Mouse (Mus musculus) thymus, postnatal 25 days (tissue): ENCODE results near the gene Ric3.
"Not testable (repeated sequence)": the region's sequence is repeated elsewhere in the genome, so short reads cannot be mapped to it uniquely, and the experiment has no call there.

Experiments used
- DNase-seq: peaks from one replicate; pipeline ENCODE4 v3.0.0; 2022

The Ric3 gene

GRCm38 (mm10) chr7:109083113-109083812 lies at the start of gene Ric3:
TSS of gene Ric3 (minus strand) at chr7:109083331.
- peak; percentile 1 for DNase-seq

DNA sequence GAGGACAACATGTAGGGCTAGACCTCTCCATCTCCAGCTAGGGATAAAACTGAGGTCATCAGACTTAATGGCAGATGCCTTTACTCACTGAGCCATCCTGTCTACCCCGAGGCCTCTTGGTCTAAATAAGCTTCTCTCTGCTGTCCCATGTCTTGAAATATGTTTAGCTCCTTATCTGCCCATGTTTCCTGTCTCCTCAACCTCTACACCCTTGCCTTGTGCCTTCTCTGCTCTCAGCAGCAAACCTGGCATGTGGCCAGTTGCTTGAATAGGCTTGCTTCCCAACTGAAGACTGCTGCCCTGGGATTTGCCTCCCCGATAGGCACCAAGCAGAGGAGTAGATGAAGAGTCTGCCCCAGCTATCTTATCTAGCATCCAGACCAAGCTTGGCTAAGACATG lies 48.4 kb upstream of the Ric3 start:
- DNase-seq = no peak

- DNase-seq = no peak
These were observed 47.0 kb upstream of the Ric3 start for GRCm38 (mm10) chr7:109129946-109130686.

- no peak for DNase-seq
These were observed 46.3 kb upstream of the Ric3 start for GRCm38 (mm10) chr7:109129442-109129841.

DNA sequence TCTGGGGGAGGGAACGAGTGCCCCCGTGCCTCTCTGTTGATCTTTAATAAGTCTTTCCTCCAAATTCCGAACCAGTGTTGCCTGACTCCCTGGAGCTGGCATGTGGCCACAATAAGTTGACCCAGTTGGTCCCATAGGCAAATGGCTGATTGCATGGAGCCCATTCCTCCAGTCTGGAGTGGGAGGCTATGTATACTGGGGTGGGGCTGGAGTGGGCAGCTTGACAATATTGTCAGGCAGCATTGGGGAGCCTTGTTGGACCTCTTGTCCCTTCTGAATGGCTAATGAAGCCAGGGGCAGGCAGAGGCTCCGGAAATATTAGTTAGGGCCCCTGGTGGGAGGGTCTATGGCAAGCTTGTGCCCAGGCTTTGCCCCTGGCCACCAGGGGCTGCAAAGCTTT lies 32.8 kb upstream of the Ric3 start:
- no peak for DNase-seq

DNA sequence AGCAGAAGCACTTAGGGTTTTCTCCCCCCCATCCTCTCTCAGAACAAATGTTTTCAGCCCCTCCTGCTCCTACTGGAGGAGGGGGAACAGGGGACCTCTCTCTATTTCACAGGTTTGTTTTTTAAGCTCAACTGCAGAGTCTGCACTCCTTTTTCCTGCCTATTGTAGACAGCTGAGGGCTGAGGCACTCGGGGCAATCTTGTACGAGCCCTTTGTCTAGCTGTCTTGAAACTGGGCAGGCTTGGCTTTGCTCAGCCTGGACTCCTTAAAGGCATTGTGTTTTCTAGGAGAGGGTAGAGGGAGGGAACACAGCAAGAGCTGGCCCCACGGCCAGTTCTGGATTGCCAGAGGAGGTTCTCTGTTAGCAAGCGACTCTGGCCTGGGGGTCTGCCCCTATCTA lies 32.4 kb upstream of the Ric3 start:
- not testable (repeated sequence) for DNase-seq

DNA sequence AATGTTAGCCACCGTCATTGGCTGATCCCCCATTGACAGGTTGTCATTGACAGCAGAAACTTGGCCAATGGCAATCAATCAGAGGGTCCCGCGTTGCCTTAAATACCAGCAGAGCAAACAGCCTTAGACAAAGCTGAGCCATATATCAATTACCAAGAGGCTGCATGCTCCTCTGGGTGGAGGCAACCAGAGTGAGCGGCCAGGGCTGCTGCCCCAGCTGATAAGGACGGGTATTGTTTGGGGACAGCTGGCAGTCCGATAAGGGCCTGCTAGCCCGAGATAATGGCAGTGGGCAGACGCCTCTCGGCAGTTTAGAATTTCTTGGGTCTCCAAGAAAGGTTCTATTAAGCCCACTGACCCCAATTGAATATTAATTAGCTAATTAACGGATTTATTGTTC lies 31.8 kb upstream of the Ric3 start:
- DNase-seq = no peak

GRCm38 (mm10) chr7:109111000-109111399 lies 27.9 kb upstream of the Ric3 start:
- DNase-seq = no peak

DNA sequence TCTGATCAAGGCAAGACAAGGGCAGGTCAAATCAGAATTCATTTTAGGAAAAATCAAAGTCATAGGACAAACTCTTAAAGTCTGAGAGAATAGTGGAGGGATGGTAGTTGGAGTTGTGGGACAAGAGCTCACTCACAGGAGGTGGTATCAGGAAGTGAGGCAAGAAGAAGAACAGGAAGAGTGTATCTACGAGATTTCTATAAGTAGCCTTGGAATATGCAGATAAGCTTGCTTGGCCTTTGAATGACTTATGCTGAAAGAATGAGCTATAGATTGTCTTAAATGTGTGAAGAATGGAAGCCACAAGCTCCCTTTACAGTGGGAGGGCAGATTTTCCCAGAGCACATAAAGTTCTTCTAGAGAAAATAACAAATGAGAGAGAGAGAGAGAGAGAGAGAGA lies 21.8 kb upstream of the Ric3 start:
- no peak for DNase-seq

DNA sequence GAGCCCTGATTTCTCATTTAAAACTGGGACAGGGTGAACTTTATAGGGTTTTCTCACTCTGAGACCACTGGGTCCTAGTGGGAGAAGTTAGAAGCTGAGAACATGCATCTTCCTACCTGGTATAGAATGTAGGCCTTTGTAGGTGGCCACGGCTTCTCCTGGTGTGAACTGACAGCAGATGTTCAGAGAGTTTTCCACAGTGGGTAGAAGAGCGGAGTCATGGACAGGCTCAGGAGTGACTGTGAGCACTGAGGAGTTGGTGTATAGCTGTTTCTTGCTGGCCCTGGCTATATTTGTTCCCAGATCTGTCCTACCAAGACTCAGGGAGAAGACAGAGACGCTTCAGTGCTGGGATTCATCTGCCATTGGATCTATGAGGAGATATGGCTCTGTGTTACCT lies 18.0 kb upstream of the Ric3 start:
- no peak for DNase-seq

- no peak for DNase-seq
These were observed 15.3 kb upstream of the Ric3 start for GRCm38 (mm10) chr7:109098145-109099018.

DNA sequence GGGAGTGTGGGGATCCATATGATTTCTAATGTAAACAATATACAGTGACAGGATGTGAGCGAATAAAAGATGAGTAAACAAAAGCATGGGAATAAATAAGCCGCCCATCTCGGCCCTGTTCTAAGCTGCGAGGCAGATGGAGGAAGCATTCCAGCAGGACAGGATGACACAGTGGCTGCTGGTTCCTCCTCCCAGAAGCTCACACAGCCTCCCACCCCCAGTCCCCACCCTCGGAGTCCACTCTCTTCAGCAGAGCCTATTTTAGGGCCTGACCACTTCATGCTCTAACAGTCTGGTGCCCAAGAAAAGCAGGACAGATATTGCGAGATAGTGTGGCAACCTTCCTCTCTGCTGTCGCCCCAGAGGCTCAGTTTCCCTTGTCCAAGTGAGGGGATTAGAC lies 14.1 kb upstream of the Ric3 start:
- no peak for DNase-seq

GRCm38 (mm10) chr7:109096618-109097017 lies 13.5 kb upstream of the Ric3 start:
- DNase-seq = no peak

GRCm38 (mm10) chr7:109094294-109094693 lies 11.2 kb upstream of the Ric3 start:
- no peak for DNase-seq

GRCm38 (mm10) chr7:109091316-109091715 lies 8.2 kb upstream of the Ric3 start:
- not testable (repeated sequence) for DNase-seq

DNA sequence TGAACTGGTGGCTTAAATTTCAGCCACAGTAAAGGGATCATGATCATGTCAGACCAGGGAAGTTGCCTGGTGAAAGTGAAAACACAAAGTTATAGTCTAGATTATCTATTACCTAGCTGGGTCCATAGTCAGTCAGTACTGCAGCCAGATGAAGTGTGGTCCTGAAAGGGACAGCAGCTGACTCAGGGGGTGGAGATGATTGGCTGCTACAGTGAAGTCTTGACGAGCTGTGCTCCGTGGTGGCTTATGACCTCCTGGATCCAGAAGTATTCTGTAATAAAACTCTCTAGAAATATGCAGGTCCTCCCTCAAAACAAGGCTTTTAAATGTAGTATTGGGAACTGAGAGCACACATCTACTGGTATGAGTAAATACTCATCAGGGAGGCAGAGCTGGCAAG lies 3.8 kb upstream of the Ric3 start:
- DNase-seq = no peak

GRCm38 (mm10) chr7:109083813-109084184 lies 668 bp upstream of the Ric3 start:
- no peak for DNase-seq

DNA sequence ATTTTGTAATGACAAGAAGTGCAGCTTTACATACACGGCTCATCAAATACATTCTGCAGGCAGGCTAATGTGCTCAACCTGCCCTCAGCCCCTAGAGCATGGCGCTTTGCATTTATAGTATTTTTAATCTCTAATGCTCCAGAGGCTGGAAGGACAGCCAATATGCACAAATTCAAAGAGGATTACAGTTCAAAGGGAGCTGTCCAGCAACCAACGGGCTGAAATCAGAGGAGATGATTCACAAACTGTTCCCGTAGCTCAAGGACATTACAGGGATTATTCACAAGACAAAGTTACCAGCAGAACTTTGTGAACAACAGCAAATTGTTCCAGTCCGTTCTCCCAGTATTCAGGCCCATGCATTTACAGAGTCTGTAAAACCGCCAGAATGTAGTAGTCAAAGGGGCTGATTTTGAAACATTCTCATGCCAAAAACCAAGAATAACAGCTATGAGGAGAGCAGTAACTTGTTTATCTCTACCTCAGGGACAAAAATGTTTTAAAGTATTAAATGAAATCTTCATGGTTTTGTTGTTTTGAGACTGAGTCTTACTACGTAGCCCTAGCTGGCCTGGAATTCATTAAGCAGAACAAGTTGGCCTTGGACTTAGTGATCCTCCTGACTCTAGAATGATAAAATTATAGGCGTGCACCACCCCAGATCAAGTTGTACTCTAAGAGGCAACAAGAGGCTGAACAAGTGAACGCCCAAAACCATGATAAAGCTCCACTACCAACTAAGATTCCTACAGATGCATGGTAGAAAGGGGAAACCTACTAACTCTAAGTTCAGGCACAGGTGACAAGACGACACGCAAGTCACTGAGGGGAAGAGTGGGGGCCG lies 640 bp downstream of the Ric3 start:
- peak; percentile 1 for DNase-seq

DNA sequence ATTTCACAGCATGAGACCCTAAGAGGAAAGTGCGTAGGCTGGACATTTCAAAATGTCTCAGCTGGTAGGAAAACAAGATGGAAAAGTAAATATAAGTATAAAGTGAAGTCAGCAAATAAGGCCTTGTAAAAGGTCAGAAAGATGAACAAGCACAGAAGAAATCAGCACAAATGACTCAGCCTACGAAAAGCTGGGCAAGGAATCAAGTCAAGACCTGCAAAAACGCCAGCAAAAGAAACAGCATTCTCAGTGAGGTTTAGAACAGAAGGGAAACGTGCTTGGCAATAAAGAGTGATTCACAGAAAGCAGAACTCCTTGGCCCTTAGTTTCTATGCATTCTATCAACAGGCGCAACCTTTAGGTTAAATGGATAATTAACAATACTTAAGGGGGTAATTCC lies 10.8 kb downstream of the Ric3 start:
- no peak for DNase-seq

DNA sequence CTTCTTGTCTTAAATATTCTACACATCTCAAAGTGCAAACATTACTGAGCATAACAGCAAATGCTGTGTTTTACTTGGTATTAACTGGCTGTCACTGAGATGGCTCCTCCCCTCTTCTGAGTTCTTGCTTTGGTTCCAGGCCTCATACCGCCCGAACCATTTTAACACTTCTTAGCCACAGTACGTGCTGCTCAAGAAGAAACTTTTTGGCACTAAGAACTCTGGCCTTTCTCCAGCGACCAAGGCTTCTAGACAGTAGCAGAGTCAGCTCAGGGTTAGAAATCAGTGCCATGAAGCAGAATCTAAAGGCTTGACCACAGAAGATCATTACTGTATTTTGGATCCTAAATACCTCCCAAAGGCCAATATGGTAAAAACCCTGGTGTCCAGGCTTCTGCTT lies 13.5 kb downstream of the Ric3 start:
- no peak for DNase-seq

GRCm38 (mm10) chr7:109059536-109059935 lies 23.6 kb downstream of the Ric3 start:
- DNase-seq = no peak

DNA sequence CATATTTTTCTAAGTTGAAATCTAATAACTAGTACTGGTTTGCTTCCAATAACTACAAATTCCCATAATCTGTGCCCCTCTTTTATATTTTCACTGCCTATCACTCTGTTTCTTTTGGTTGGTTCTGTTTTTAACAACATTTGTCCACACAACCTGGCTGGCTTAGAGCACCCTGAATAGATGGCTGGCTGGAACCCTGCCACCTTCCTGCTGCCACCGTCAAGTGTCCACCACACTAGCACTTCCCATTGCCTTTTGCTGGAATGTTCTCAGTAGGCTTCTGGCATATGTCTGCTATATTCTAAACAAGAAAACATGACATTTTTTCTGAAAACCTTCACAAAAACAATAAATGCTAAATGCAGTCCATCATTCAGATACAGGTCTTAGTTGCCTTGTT lies 32.3 kb downstream of the Ric3 start:
- no peak for DNase-seq

- DNase-seq = no peak
These were observed 37.3 kb downstream of the Ric3 start for GRCm38 (mm10) chr7:109045876-109046275.
